Mouse (Mus musculus): ENCODE measurements around the gene Awat1. TPM values are rescaled to one million over a fixed set of nuclear protein-coding genes. Genes with fewer than 3 reads are reported as not detected.

Gene Awat1
- polyA plus RNA-seq, 1 experiment: not detected

Other genes starting within 250 kb of the Awat1 start
- gene Otud6a, start 143.2 kb upstream of the Awat1 start, polyA plus RNA-seq (2012; ENCODE audit: insufficient read depth, insufficient read length, missing spikeins): not detected in 2 replicates
- gene Awat2, start 129.5 kb upstream of the Awat1 start, polyA plus RNA-seq (2012; ENCODE audit: insufficient read depth, insufficient read length, missing spikeins): 0.83 TPM in 1 of 2 replicates, not detected in the other
- 67.3 and 72.7 TPM in 2 replicates for gene Igbp1, start 78.0 kb upstream of the Awat1 start, polyA plus RNA-seq (2012; ENCODE audit: insufficient read depth, insufficient read length, missing spikeins)
- not detected in 2 replicates for gene Dgat2l6, start 47.4 kb upstream of the Awat1 start, polyA plus RNA-seq (2012; ENCODE audit: insufficient read depth, insufficient read length, missing spikeins)
- not detected in 2 replicates for gene P2ry4, start 22.6 kb downstream of the Awat1 start, polyA plus RNA-seq (2012; ENCODE audit: insufficient read depth, insufficient read length, missing spikeins)
- gene Arr3, start 33.2 kb downstream of the Awat1 start, polyA plus RNA-seq (2012; ENCODE audit: insufficient read depth, insufficient read length, missing spikeins): not detected in 2 replicates
- gene Kif4, start 53.5 kb downstream of the Awat1 start, polyA plus RNA-seq (2012; ENCODE audit: insufficient read depth, insufficient read length, missing spikeins): not detected in 2 replicates
- 62.8 and 63.7 TPM in 2 replicates for gene Pdzd11, start 54.3 kb downstream of the Awat1 start, polyA plus RNA-seq (2012; ENCODE audit: insufficient read depth, insufficient read length, missing spikeins)
- not detected in 2 replicates for gene Gdpd2, start 157.6 kb downstream of the Awat1 start, polyA plus RNA-seq (2012; ENCODE audit: insufficient read depth, insufficient read length, missing spikeins)
- gene Dlg3, start 195.5 kb downstream of the Awat1 start, polyA plus RNA-seq (2012; ENCODE audit: insufficient read depth, insufficient read length, missing spikeins): 4.6 and 8.3 TPM in 2 replicates